Mouse (Mus musculus): ENCODE results near the gene Zfp956.

The Zfp956 gene

DNA sequence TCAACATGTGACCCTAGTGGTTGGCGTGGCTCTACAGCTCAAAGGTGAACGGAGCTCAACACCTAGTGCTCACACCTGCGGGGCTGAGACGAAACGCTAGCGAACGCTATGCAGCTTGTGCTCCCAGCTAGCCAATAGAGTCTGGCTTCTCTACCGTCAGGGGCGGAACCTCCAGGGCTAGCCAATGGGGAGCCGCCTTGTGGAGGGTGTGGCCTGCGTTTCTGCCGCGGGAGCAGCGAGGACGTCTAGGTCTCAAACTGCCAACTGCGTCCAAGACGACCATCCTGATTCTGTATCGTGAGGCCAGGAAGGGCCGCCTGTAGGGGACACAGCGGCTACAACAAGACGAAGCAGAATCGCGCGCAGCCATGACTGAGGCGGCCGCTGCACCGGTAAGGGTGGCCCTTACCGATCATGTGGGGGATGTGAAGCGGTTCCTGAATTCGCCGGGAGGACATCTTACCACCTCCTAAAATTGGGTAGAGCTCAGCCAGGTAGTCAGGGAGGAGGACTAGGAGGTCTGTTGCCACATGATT is at the start of gene Zfp956:
Zfp956 (plus strand) TSS at position 200 of the 536 bp plus-strand sequence.
- peak; percentile 96 to 97 for DNase-seq (ENCODE audit: low spot score in 2 of 2)

DNA sequence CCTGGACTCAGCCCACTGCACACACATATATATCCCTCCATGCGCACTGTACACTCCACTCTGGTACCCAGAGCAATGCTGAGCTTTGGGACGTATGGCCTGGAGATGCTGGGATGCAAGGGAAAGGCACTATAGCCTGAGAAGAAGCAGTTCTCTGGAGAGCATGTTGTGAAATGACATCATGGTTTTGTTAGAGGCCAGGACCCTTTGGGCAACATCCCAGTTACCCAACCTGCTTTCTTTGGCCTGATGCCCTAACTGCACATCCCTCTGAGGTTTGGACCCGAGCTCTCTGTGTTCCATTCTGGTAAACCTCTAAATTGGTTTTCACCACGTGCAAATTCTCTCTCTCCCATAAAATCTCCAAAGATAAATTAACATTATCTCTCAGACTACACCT is 49.6 kb upstream of the Zfp956 start:
- no peak for DNase-seq (ENCODE audit: low spot score in 2 of 2)

DNA sequence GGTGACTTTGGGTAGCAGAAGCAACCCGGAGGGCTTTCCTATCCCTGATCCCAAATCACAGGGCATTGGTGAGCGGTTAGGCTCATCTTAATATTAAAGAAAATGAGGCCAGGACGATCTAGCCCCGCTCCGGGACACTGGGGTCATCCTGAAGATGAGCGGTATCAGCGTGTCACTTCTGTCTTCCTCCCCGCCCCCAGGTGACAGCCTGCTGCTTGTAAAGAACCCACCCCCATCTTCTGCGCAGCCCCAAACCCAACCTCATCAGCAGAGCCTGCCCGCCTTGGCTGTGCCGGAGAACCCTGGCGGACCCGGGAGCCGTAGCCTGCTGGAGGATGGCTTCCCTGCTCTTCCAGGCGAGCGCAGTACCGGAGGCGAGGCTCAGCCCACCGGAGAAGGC is 48.8 kb upstream of the Zfp956 start:
- no peak for DNase-seq (ENCODE audit: low spot score in 2 of 2)

DNA sequence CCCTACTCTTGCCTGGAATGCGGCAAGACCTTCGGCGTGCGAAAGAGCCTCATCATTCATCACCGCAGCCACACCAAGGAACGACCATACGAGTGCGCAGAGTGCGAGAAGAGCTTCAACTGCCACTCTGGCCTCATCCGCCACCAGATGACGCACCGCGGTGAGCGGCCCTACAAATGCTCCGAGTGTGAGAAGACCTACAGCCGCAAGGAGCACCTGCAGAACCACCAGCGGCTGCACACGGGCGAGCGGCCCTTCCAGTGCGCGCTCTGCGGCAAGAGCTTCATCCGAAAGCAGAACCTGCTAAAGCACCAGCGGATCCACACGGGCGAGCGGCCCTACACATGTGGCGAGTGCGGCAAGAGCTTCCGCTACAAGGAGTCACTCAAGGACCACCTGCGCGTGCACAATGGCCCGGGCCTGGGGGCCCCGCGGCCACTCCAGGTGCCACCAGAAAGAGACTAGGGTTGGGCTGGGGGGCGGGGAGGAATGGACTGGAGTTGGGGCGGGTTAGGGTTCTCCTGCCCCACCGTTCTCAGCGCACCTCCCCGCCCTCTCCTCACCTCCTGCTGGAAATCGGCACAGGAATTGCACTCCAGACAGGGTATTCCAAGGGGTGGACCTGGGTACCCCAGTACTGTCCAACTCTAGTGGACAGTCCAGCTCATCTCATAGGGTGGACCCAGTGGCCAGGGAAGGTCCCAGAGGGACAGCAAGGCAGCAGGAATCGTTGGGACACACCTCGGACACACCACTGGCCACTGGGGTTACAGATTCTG is 48.1 kb upstream of the Zfp956 start:
- no peak for DNase-seq (ENCODE audit: low spot score in 2 of 2)

DNA sequence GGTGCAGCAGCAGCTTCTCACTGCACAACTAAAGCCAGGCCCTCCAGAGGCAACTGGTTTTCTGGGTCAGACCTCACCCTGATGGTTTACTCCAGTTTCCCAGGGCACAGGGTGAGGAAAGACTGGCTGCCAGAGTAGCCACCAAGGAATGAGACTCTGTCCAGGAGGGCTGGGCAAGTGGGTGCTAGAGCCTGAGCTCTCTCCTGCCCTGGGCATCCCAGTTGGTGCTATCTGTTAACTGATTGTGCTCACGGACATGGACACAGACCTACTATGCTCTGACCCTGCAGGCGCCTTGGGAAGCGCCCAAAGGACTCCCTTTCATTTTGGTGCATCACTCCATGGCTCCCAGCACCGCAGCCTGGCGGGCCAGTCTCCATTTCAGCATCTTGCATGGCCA is 46.9 kb upstream of the Zfp956 start:
- no peak for DNase-seq (ENCODE audit: low spot score in 2 of 2)

DNA sequence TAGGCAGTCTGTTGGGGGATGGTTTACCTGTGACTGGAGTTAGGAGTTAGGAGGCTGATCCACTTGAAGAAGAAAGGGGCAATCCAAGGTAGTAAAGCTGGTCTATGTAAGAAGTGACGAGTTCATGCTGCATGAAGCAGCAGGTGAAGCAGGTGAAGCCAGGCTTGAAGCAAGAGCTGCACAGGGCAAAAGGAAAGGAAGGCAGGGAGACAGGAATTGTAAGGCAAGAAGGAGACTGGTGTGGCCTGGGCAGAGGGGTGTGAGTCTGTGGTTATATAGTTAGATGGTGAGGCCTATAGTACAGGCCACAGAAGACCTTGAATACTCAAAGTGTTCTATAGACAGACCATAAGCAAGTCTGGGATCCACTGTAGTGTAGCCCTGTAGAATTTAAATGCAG is 44.2 kb upstream of the Zfp956 start:
- no peak for DNase-seq (ENCODE audit: low spot score in 2 of 2)

DNA sequence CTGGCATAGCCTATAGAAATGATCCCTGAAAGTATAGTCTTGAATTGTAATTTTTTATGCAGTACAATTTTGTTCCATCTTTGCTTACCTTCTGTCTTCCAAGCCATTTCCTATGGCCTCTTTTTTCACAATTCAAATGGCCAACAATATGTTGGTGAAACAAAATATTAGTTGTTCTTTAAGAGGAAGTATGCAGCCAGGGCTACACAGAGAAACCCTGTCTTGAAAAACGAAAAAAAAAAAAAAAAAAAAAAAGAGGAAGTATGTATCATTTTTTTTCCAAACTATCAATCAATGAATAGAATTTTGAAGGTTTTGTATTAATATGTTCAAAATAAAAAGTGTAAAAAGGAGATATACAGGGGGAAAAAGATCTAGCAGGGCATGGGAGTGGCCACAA is 41.5 kb upstream of the Zfp956 start:
- no peak for DNase-seq (ENCODE audit: low spot score in 2 of 2)

DNA sequence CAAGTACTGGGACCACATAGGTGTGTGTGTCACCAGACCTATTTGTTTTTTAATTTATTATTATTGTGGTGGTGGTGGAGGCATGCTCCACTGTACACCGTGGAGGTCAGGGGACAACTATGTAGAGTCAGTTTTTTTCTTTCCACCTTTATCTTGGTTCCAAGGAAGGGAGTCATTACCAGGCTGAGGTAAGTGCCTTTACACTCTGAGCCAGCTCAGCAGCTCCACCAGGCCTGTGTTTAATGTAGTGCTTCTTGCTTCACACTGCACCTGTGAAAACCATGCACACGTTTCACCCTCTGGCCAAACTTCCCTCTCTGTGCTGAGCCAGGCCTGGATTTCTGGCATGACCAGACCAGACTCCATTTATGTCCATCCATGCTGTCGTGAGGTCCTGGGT is 40.2 kb upstream of the Zfp956 start:
- no peak for DNase-seq (ENCODE audit: low spot score in 2 of 2)

DNA sequence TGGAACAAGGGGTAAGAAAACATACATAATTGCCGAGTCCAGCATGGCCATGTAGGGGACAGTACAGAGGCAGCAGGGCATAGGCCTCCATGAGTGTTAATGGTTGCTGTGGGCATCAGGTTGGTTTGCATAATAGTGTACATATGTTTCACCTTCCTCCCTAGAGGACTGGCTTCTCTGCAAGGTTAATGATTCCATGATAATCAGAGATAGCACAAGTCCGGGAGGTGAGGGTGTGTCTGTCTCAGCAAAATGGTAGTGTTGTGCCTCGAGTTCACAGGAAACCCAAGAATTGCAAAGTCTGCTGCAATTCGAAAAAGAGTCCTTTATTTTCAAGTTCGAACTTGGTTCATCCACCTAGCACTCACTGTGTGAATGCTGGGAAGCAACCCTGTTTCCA is 36.1 kb upstream of the Zfp956 start:
- DNase-seq (ENCODE audit: low spot score in 2 of 2), result no peak

DNA sequence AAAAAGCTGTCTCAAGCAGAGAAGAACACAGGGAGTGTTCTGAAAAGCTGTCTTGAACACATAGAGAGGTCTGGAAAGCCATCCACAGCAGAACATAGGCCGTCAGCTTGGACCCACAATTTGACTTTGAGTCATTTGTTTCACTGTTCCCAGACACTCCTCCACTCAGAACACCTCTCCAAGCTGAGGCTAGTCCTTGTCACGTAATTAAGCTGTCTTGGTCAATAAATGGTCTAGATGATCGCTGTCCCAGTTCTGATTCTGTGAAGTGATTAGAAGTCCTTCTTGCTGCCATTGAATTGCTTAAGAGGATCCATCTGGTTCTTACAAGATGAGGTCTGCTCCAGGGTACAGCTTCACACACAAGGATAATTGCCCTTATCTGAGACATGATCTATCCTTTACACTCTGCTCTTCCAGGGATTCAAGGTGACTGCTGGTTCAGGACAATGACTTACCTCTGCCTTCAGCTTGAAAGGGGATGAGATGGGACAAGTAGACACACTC is 34.4 kb upstream of the Zfp956 start:
- no peak for DNase-seq (ENCODE audit: low spot score in 2 of 2)

DNA sequence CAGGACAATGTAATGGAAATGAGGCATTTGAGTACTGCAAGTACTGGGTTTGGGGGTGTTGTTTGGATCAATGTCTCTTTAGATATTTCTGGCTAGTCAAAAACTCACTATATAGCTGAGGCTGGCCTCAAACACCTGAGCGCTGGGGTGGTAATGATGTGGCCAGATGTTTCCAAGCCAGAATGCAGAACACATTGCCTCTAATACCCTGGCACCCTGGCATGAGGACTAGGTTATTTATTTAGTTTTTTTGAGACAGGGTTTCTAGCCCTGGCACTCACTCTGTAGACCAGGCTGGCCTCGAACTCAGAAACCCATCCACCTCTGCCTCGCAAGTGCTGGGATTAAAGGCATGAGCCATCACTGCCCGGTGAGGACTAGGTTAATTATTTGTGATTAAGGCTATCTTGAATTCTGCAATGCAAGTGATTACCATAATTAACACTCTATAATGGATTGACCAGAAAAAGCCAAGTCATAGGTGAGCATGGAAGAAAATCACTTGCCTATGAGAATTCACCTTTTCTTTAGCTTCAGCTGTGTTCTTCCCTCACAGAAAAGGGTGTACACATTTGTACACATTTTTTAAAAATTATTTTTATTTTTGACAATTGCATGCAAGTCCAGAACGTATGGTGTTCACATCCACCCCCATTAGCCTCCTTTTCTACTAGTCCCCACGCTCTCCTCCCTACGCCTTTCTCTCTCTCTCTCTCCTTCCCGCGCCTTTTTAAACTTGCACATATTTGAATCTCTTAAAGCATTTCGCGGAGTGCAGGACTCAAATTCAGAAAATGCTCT is 33.3 kb upstream of the Zfp956 start:
- DNase-seq (ENCODE audit: low spot score in 2 of 2), result no peak

DNA sequence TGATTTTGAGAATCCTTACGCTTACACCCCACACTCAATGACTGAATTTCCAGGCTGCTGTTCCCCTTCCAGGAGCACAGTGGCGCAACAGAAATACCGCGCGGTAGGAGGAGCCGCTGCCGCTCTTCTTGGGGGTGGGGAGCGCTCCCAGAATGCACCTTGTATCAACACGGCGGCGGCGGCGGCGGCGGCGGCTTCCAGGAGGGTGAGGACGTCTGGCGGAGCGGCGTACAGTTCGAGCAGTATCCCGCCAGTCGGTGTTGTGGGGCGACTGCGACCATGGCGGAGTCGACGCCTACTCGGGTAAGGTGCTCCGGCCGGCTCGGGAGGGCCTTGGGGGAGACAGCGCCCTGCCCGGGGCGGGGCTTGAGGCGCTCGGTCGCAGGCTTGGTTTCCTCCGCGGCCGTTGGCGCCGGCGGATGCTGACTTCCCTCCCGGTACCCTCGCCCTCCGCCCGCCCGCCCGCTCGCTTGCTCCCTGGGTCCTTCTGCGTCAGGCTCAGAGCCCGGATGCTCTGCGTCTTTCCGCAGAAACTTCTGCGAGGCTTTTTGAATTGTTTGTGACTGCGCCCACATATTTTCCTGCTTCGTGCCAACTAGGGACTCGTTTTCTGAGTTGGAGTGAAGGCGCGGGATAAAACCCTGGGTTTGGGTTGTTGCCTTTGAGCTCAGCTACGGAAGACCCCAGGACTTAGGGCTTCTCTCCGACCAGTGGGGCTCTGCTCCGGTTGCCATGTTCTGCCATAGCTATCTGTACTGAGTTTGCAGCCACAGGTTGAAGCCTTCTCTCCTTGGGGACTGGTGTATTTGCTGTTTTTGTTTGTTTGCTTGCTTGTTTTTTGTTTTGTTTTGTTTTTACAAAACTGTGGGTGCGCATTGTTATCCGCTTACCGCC is 32.5 kb upstream of the Zfp956 start, which contains the start of gene Zfp212:
Zfp212 (plus strand) TSS at position 30 of the 894 bp plus-strand sequence.
- peak; percentile 94 for DNase-seq (ENCODE audit: low spot score in 2 of 2)

DNA sequence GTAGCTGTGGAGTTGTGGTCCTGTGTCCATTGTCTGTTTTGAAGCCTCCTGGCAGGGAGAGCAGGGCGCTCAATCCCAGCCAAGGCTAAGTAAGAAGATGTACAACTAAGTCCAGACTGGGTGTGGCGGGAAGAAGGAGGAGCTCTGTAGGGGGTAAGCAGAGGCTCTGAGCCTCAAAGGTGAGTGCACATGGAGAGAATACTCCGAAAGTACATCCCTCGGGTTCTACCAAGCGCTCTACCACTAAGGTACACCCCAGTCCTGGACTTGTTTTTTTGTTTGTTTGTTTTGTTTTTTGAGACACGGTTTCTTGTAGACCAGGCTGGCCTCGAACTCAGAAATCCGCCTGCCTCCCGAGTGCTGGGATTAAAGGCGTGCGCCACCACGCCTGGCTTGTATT is 10.7 kb upstream of the Zfp956 start:
- no peak for DNase-seq (ENCODE audit: low spot score in 2 of 2)

DNA sequence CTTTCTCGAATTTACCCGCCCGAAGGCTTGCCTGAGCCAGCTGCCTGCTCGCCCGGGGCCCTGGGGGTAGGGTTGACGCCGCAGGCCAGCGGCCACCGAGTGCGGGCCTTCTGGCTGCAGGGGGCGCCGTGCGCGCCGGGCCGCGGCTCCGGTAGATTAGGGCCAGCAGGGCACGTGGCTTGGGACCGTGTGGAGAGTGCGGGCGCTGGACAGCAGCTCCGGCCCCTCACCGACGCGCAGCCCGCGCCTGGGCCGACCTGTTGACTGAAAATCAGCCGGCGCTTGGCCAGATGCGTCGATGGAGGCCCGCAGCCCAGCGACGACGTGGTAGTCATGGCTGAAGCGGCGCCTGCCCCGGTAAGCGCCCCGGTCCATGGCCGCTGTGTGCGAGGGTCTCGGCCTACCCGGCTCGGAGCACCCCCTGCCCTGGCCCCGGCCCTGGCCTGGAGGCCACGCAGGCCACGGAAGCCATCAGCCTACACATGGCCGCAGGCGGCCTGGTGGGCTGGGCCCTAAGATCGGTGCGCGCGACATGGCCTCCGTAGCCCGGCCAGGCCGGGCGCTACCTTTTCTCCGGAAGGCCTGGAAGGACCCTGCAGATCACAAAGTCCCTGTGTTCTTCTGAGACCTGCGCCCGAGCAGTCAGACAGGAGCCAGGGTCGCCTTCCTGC is 10.0 kb upstream of the Zfp956 start:
- DNase-seq (ENCODE audit: low spot score in 2 of 2), result peak; percentile 59 to 74

DNA sequence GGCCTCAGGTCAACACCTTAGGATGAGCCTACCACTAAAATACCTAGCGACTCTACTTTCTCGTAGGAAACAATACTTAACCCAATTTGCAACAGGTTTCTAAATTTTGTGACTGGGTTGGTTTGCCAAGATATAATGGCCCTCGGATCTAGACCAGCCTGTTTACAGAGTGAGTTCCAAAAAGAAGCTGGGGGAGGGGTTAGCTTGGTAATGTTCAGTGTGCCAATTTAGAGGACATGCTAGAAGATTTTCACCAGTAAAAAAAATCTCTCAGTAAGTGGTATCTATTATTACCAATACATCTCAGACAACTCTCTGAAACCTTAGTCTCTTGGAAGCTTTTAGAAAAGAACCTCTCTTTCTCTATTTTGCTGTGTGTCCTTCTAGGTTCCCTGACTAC is 9.5 kb upstream of the Zfp956 start:
- DNase-seq (ENCODE audit: low spot score in 2 of 2), result no peak

DNA sequence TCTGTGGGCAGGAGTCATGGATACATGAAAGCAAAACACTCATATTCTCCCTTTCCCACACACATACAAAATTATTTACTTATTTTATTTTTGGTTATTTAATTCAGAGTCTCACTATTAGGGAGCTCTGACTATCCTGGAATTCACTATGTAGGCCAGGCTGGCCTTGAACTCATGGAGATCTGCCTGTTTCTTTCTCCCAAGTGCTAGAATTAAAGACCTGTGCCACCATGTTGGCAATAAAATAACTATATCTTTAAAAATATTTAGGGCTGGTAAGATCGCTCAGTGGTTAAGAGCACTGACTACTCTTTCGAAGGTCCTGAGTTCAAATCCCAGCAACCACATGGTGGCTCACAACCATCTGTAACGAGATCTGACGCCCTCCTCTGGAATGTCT is 5.8 kb upstream of the Zfp956 start:
- DNase-seq (ENCODE audit: low spot score in 2 of 2), result no peak

DNA sequence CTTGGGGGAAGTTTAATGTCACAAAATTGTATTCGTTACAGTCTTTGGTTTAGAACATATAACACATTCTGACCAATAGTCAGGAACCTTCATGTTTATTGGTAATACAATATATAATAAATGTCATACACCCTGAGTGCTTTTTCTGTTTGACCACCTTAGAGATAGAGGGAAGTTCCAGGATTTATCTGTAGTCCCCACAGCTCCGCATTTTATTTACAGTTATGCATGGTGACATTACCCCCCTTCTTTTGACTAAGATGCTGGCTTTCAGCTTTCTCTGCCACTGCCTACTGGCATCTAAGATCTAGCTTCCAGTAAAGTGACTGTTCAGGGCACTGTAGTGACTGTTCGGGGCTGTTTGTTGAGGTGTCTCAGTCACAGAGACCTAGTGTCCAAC is 1.2 kb downstream of the Zfp956 start:
- DNase-seq (ENCODE audit: low spot score in 2 of 2), result no peak

DNA sequence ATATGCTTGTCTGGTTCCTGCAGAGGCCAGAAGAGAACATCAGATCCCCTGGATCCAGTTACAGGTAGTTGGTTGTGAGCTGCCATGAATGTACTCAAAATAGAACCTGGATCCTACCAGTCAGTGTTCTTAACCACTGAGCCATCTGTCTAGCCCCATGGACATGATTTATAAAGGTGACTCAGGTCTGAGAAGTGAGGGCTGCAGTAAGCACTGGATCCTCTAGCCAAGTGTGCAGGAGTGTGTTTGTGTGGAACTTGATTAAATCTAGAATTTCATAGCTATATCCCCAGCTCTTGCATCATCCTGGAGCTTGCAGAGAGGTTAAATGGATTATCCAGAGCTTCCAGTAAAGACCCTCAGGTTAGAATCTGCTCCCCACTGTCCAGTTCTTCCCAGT is 4.6 kb downstream of the Zfp956 start:
- no peak for DNase-seq (ENCODE audit: low spot score in 2 of 2)

DNA sequence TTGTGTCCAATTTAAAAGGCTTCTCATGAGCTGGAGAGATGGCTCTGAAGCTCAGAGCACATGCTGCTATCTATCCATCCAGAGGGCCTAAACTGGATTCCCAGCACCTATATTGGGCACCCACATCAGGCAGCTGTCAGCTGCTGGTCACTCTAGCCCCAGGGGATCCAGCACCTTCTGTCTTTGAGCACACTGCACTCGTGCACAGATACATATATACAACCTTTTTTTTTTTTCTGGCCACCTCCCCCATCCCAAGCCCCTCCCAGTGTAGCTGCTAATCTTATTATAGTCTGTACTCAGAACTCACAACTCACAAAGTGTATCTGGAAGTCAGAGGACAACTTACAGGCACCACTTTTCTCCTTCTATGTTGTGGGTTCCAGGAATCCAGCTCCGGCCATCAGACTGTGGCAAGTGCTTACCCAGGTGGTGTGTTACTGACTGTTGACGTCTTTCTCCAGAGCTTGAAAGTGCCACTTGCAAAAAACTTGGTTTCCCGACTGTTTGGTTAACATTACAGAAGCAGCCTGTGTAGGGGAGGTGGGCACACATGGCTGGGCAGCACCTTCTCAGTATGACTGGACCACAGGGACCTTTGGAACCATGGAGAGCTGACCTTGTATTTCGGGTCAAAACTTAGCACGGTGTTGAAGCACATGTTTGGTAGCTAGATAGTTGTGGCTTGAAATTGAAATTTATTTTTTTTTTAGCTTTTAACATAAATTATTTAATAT is 7.7 kb downstream of the Zfp956 start:
- DNase-seq (ENCODE audit: low spot score in 2 of 2), result no peak

DNA sequence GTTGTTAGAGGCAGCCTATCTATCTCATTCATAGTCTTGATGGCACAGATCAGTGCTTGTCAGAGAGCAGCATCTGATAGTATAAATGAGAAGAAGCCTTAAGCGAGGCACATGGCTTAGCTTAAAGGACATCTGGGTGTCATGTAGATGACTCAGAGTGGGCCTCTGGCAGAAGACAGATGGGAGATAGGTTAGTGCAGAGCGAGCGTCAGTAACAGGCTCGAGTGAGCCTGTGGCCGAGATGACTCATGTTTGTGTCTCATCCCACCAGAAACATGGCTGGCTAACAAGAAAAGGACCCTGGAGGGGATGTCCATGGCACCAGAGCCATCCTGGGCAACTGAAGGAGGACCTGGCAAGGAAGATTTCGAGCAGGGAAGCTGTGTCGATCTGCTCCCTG is 9.9 kb downstream of the Zfp956 start:
- no peak for DNase-seq (ENCODE audit: low spot score in 2 of 2)

All from right cerebral cortex, postnatal 10 days (tissue).